17 mouse cellular contexts compared by ENCODE assay signal in genomic region chr19:28982617-28983016, GRCm38 (mm10). TPM values are rescaled to one million over a fixed set of nuclear protein-coding genes. Genes with fewer than 3 reads are reported as not detected.
"Had no signal": no experiment of that assay in that cellular context is flagged by ENCODE, and none has a peak within 500 bp of the region (broad histone marks: within the 10 kb centered on the region; RNA-seq: fewer than 3 reads in every experiment).

No protein-coding gene starts in this region.

- H3K4me3 ChIP-seq: neural tube, embryonic 13.5 days; neural tube, embryonic 15.5 days; stomach, embryonic 15.5 days had no signal

- H3K27ac ChIP-seq: neural tube, embryonic 13.5 days; neural tube, embryonic 15.5 days; stomach, embryonic 15.5 days; stomach, postnatal 0 days had no signal

- H3K4me1 ChIP-seq: neural tube, embryonic 13.5 days; neural tube, embryonic 15.5 days; stomach, embryonic 15.5 days had no signal

- H3K36me3 ChIP-seq: neural tube, embryonic 13.5 days; neural tube, embryonic 15.5 days; stomach, embryonic 15.5 days had no signal

- H3K27me3 ChIP-seq: neural tube, embryonic 13.5 days; neural tube, embryonic 15.5 days; stomach, embryonic 15.5 days had no signal

- H3K9ac ChIP-seq: neural tube, embryonic 13.5 days; neural tube, embryonic 15.5 days; stomach, embryonic 15.5 days had no signal

- H3K4me2 ChIP-seq: neural tube, embryonic 13.5 days; neural tube, embryonic 15.5 days; stomach, embryonic 15.5 days had no signal

- DNase-seq: retina, postnatal 1 day; right cerebral cortex, adult 18-20 months; right cerebral cortex, postnatal 14 days; right cerebral cortex, postnatal 25 days; right cerebral cortex, postnatal 4 days; spleen, adult 18-20 months; thymus, adult 18-20 months; thymus, adult 2 months; thymus, postnatal 14 days; thymus, postnatal 25 days; thymus, postnatal 36 days; thymus, postnatal 4 days had no signal

- H3K9me3 ChIP-seq: neural tube, embryonic 13.5 days; neural tube, embryonic 15.5 days; stomach, embryonic 15.5 days had no signal

RNA-seq across cellular contexts. Expression of gene 4430402I18Rik, which starts 15.0 kb away (rescaled TPM):
- total RNA-seq: neutrophil, adult 5-6 weeks had no signal
